Mouse (Mus musculus) hindbrain, embryonic 15.5 days (tissue): ENCODE measurements around the gene Vmn1r28. TPM values are rescaled to one million over a fixed set of nuclear protein-coding genes. Genes with fewer than 3 reads are reported as not detected.
"Not testable (repeated sequence)": the region's sequence is repeated elsewhere in the genome, so short reads cannot be mapped to it uniquely, and the experiment has no call there.

Experiments used
- ATAC-seq: fragments of 200-750 bp; cut with Nextera tagmentation; 2 replicates; pipeline ENCODE4 v1.8.0; 2017; ENCODE audit warnings: low read depth, moderate number of reproducible peaks, moderate TSS enrichment; ENCODE audit not compliant: low FRiP score
- H3K27ac ChIP-seq: fragments of 300-500 bp; sonication (generic); replicated peaks from 2 replicates; pipeline ENCODE4 v1.5.1; 2015; ENCODE audit warnings: mild to moderate bottlenecking, inconsistent platforms
- H3K27me3 ChIP-seq: fragments of 300-500 bp; sonication (generic); 2 replicates; pipeline ENCODE4 v1.6.1; 2015; ENCODE audit warnings: control low read depth, inconsistent platforms
- H3K36me3 ChIP-seq: fragments of 300-500 bp; sonication (generic); 2 replicates; pipeline ENCODE4 v1.6.1; 2015; ENCODE audit warnings: control low read depth, inconsistent platforms
- H3K4me1 ChIP-seq: fragments of 300-500 bp; sonication (generic); replicated peaks from 2 replicates; pipeline ENCODE4 v1.6.1; 2015; ENCODE audit warnings: control low read depth, inconsistent platforms
- H3K4me2 ChIP-seq: fragments of 300-500 bp; sonication (generic); 2 replicates; pipeline ENCODE4 v1.6.1; 2015; ENCODE audit warnings: moderate library complexity, mild to moderate bottlenecking, inconsistent platforms
- H3K4me3 ChIP-seq: fragments of 300-500 bp; sonication (generic); 2 replicates; pipeline ENCODE4 v1.5.1; 2015; ENCODE audit warnings: mild to moderate bottlenecking, inconsistent platforms
- H3K9ac ChIP-seq: fragments of 300-500 bp; sonication (generic); 2 replicates; pipeline ENCODE4 v1.6.1; 2015; ENCODE audit warnings: inconsistent platforms
- H3K9me3 ChIP-seq: fragments of 300-500 bp; sonication (generic); 2 replicates; pipeline ENCODE4 v1.6.1; 2016; ENCODE audit warnings: control low read depth, inconsistent platforms
- WGBS: fragments of 180-500 bp; shearing (Covaris S2); methylation state at CpG from one replicate; pipeline ENCODE4 v1.1.7; 2015; 5-methylcytosine and 5-hydroxymethylcytosine counted together
- polyA plus RNA-seq: library from polyadenylated mRNA; unstranded; fragments of >200 nt; fragmentation: Nextera tagmentation; extraction: Ambion mirVana; gene quantifications from 2 replicates; pipeline ENCODE4 v1.2.1, GENCODE M21; 2015

The Vmn1r28 gene
- not detected in 2 replicates for polyA plus RNA-seq

- no peak within 1 kb of the TSS for H3K4me3 ChIP-seq
- H3K4me1 ChIP-seq, result no peaks in the 10 kb centered on the region
- H3K36me3 ChIP-seq, result no peaks in the 10 kb centered on the region
- no peaks in the 10 kb centered on the region for H3K9me3 ChIP-seq
- no peak within 1 kb of the TSS for H3K4me2 ChIP-seq
- no peaks in the 10 kb centered on the region for H3K27me3 ChIP-seq
- ATAC-seq, result no peak
- WGBS, result 95% methylated on average over 1 of the region's 1 CpGs
- no peak within 1 kb of the TSS for H3K9ac ChIP-seq
- H3K27ac ChIP-seq, result no peak within 1 kb of the TSS
Observed at GRCm38 (mm10) chr6:58261737-58262136, at the start of gene Vmn1r28. TSS of gene Vmn1r28 (plus strand) at chr6:58262037.

- 91% methylated on average over 2 of the region's 2 CpGs for WGBS
- no peaks in the 10 kb centered on the region for H3K36me3 ChIP-seq
- no peak for ATAC-seq
- no peak overlapping the region for H3K9ac ChIP-seq
- H3K4me1 ChIP-seq, result no peaks in the 10 kb centered on the region
- no peaks in the 10 kb centered on the region for H3K27me3 ChIP-seq
- no peak overlapping the region for H3K4me2 ChIP-seq
- H3K9me3 ChIP-seq, result no peaks in the 10 kb centered on the region
- no peak overlapping the region for H3K27ac ChIP-seq
- H3K4me3 ChIP-seq, result no peak overlapping the region
Observed at GRCm38 (mm10) chr6:58216119-58216518, 45.7 kb upstream of the Vmn1r28 start.

GRCm38 (mm10) chr6:58218721-58219120, 43.1 kb upstream of the Vmn1r28 start, which contains the start of gene Vmn1r27:
TSS of gene Vmn1r27 (minus strand) at chr6:58218821.
- Histone ChIP-seq H3K9me3 (no peaks in the 10 kb centered on the region), H3K4me3 (no peak within 1 kb of the TSS), H3K4me1 (no peaks in the 10 kb centered on the region), H3K9ac (no peak within 1 kb of the TSS), H3K27me3 (no peaks in the 10 kb centered on the region), H3K4me2 (no peak within 1 kb of the TSS), H3K27ac (no peak within 1 kb of the TSS), H3K36me3 (no peaks in the 10 kb centered on the region)
- ATAC-seq, result no peak
- WGBS, result 85% methylated on average over 2 of the region's 2 CpGs

DNA sequence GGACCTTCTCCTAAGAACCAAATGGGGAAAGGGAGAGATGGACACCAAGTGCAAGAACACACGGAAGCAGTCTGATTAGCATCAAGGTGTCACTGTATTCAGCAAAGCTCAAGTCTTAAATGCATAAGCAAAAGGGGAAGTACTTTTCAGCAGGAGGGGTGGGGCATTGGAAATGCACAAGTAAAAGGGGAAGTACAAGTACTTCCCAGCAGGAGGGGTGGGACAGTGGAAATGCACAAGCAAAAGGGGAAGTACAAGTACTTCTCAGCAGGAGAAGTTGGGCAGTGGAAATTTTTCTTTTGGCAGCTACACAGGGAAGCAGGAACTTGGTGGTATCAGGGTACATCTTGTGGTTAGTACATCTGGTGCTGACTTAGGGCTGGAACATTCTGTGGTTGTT, 17.8 kb downstream of the Vmn1r28 start:
- not testable (repeated sequence) for H3K36me3 ChIP-seq

GRCm38 (mm10) chr6:58292201-58292600, 30.4 kb downstream of the Vmn1r28 start:
- Histone ChIP-seq H3K9me3 (no peaks in the 10 kb centered on the region), H3K9ac (no peak overlapping the region), H3K4me2 (no peak overlapping the region), H3K27me3 (no peaks in the 10 kb centered on the region), H3K36me3 (no peaks in the 10 kb centered on the region), H3K4me3 (no peak overlapping the region), H3K4me1 (no peaks in the 10 kb centered on the region), H3K27ac (no peak overlapping the region)
- no peak for ATAC-seq
- WGBS, result 85% methylated on average over 2 of the region's 2 CpGs

More for the DNA sequence above, 17.8 kb downstream of the Vmn1r28 start:
- H3K4me1 ChIP-seq, H3K27ac ChIP-seq, H3K9me3 ChIP-seq, H3K4me3 ChIP-seq, H3K4me2 ChIP-seq, H3K9ac ChIP-seq, H3K27me3 ChIP-seq, ATAC-seq: not testable (repeated sequence)
- WGBS, result 97% methylated on average over 1 of the region's 1 CpGs

DNA sequence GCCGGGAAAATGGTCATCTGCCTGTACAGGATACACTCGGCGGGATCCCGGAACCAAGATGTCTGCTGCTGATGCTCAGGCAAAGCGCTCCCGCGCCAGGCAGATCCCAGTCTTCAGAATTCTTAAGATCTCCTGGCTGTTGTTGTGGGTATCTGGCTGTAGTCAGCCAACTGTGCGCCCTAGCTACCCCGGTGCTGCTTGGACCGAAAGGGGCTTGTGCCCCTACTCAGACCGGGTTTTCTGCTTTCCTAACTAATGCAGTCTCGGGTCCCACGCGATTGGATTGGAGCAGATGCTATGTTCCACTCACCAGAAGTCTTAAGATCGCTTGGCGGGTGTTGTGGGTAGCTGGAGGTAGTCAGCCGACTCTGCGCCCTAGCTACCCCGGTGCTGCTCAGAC, 36.7 kb downstream of the Vmn1r28 start:
- not testable (repeated sequence) for H3K4me2 ChIP-seq, H3K4me1 ChIP-seq, H3K4me3 ChIP-seq, H3K36me3 ChIP-seq, ATAC-seq, H3K9ac ChIP-seq, H3K9me3 ChIP-seq, H3K27ac ChIP-seq, H3K27me3 ChIP-seq
- 82% methylated on average over 19 of the region's 19 CpGs for WGBS

GRCm38 (mm10) chr6:58301249-58301648, 39.4 kb downstream of the Vmn1r28 start, which contains the start of gene Vmn1r29:
TSS of gene Vmn1r29 (plus strand) at chr6:58301549.
- Histone ChIP-seq H3K4me3 (no peak within 1 kb of the TSS), H3K4me1 (no peaks in the 10 kb centered on the region), H3K36me3 (no peaks in the 10 kb centered on the region), H3K27ac (no peak within 1 kb of the TSS), H3K27me3 (no peaks in the 10 kb centered on the region), H3K4me2 (no peak within 1 kb of the TSS), H3K9ac (no peak within 1 kb of the TSS), H3K9me3 (no peaks in the 10 kb centered on the region)
- no peak for ATAC-seq

Other genes starting within 250 kb of the Vmn1r28 start
- not detected in 2 replicates for gene Vmn1r26, start 246.9 kb upstream of the Vmn1r28 start, polyA plus RNA-seq
- gene Vmn1r27, start 43.2 kb upstream of the Vmn1r28 start, polyA plus RNA-seq, result not detected in 2 replicates
- not detected in 2 replicates for gene Vmn1r29, start 39.5 kb downstream of the Vmn1r28 start, polyA plus RNA-seq
- gene Vmn1r30, start 181.3 kb downstream of the Vmn1r28 start, polyA plus RNA-seq, result not detected in 2 replicates
- not detected in 2 replicates for gene Vmn1r31, start 213.3 kb downstream of the Vmn1r28 start, polyA plus RNA-seq